ENCODE assay signal across 9 mouse cellular contexts in genomic region chr6:38687216-38687615, GRCm38 (mm10). TPM values are rescaled to one million over a fixed set of nuclear protein-coding genes. Genes with fewer than 3 reads are reported as not detected.
A peak's percentile ranks its signal among the peaks of the same experiment; 100 is the strongest.
DNase-seq lines count a peak whose midpoint lies in the region; ATAC-seq and TF ChIP-seq lines count a peak whose summit lies in the region.
"Had no signal": no experiment of that assay in that cellular context is flagged by ENCODE, and none has a peak within 500 bp of the region (broad histone marks: within the 10 kb centered on the region; RNA-seq: fewer than 3 reads in every experiment).

No protein-coding gene starts in this region.

- H3K27me3 ChIP-seq in liver, embryonic 12.5 days (replicated peaks), result no peaks in the 10 kb centered on the region
- no peaks in the 10 kb centered on the region for H3K27me3 ChIP-seq in hindbrain, embryonic 15.5 days
- H3K27me3 ChIP-seq in splenic B cell, adult 2 months (ENCODE audit: control insufficient read depth, insufficient read depth, low read length, poor library complexity, severe bottlenecking), result no peaks in the 10 kb centered on the region
- H3K27me3 ChIP-seq: lung, embryonic 15.5 days had no signal

- no peaks in the 10 kb centered on the region for H3K4me1 ChIP-seq in liver, embryonic 12.5 days
- no peaks in the 10 kb centered on the region; the same call in 1 of the 2 replicates for H3K4me1 ChIP-seq in bone marrow, adult 2 months (ENCODE audit: control insufficient read depth, insufficient read depth, low read length)
- H3K4me1 ChIP-seq in hindbrain, embryonic 15.5 days (replicated peaks), result no peaks in the 10 kb centered on the region

- peak; percentile 39 to 47 for DNase-seq in adrenal gland, adult 18-20 months (ENCODE audit: low spot score in 2 of 2)
- no peak for DNase-seq in adrenal gland, adult 2 months
- DNase-seq in liver, result peak; percentile 40
- DNase-seq in splenic B cell, adult 2 months (ENCODE audit: low read depth, low spot score), result peak; percentile 52
- no peak for DNase-seq in frontal cortex, postnatal 14 days (ENCODE audit: low spot score in 2 of 2)

- TF ChIP-seq CTCF in bone marrow, adult 2 months (IDR thresholded peaks at IDR 0.05; ENCODE audit: control insufficient read depth, insufficient read depth, low read length), result peak; percentile 60

- no peak for TF ChIP-seq POLR2A in bone marrow, adult 2 months (IDR thresholded peaks at IDR 0.05; ENCODE audit: borderline replicate concordance, control insufficient read depth, low read depth, low read length)

- H3K4me2 ChIP-seq in liver, embryonic 12.5 days, result no peak overlapping the region
- no peak overlapping the region for H3K4me2 ChIP-seq in hindbrain, embryonic 15.5 days
- H3K4me2 ChIP-seq: lung, embryonic 15.5 days had no signal

- no peak overlapping the region for H3K9ac ChIP-seq in liver, embryonic 12.5 days
- no peak overlapping the region for H3K9ac ChIP-seq in hindbrain, embryonic 15.5 days
- H3K9ac ChIP-seq: lung, embryonic 15.5 days had no signal

- no peak overlapping the region for H3K4me3 ChIP-seq in liver, embryonic 12.5 days
- no peak overlapping the region for H3K4me3 ChIP-seq in bone marrow, adult 2 months (replicated peaks; ENCODE audit: control insufficient read depth, low read depth, low read length)
- no peak overlapping the region for H3K4me3 ChIP-seq in hindbrain, embryonic 15.5 days
- H3K4me3 ChIP-seq: lung, embryonic 15.5 days had no signal

- no peak overlapping the region for H3K27ac ChIP-seq in liver, embryonic 12.5 days
- H3K27ac ChIP-seq in bone marrow, adult 2 months (ENCODE audit: control insufficient read depth, insufficient read depth, low read depth, low read length, poor library complexity), result no peak overlapping the region
- no peak overlapping the region for H3K27ac ChIP-seq in hindbrain, embryonic 15.5 days (replicated peaks)
- H3K27ac ChIP-seq: lung, embryonic 15.5 days had no signal

- no peak for ATAC-seq in liver, embryonic 12.5 days
- 0 out of 2 replicates have a peak, but pooled peaks have one; percentile 20 for ATAC-seq in hindbrain, embryonic 15.5 days (ENCODE audit: low FRiP score, low read depth)

- WGBS in liver, embryonic 12.5 days (ENCODE audit: insufficient replicate concordance), result 65% methylated on average over 11 of the region's 11 CpGs
- WGBS in bone marrow, adult 2 months, result 76% methylated on average over 11 of the region's 11 CpGs
- 66% methylated on average over 11 of the region's 11 CpGs for WGBS in hindbrain, embryonic 15.5 days

- H3K36me3 ChIP-seq in liver, embryonic 12.5 days, result peaks cover 57% of the 10 kb centered on the region
- 0 out of 2 replicates have a peak, but pooled peaks cover 3% of the 10 kb centered on the region for H3K36me3 ChIP-seq in hindbrain, embryonic 15.5 days
- H3K36me3 ChIP-seq in splenic B cell, adult 2 months (ENCODE audit: control insufficient read depth, insufficient read depth, low read length, poor library complexity, severe bottlenecking), result no peaks in the 10 kb centered on the region
- H3K36me3 ChIP-seq: lung, embryonic 15.5 days had no signal

- H3K9me3 ChIP-seq in liver, embryonic 12.5 days (replicated peaks), result no peaks in the 10 kb centered on the region
- no peaks in the 10 kb centered on the region for H3K9me3 ChIP-seq in hindbrain, embryonic 15.5 days
- H3K9me3 ChIP-seq: lung, embryonic 15.5 days had no signal

RNA-seq across cellular contexts. Expression of gene Clec2l, which starts 24.3 kb away (rescaled TPM):
- total RNA-seq in adrenal gland, adult 18-20 months (2021), result 1 to 10 TPM; 1.2 to 4.4 TPM
- 1 to 10 TPM; 1.6 to 3.4 TPM for total RNA-seq in adrenal gland, adult 2 months (2021)
- 4.3 and 6.4 TPM in 2 replicates for polyA plus RNA-seq in adrenal gland, adult 2 months (2012; rRNA removed)
- 0.11 and 0.12 TPM in 2 replicates for polyA plus RNA-seq in liver, embryonic 12.5 days (2016; fragmentation: Nextera tagmentation; extraction: Ambion mirVana)
- not detected in 2 replicates for polyA plus RNA-seq in bone marrow, adult 2 months (2011; ENCODE audit: insufficient read depth, insufficient read length, low replicate concordance, missing spikeins)
- polyA plus RNA-seq in hindbrain, embryonic 15.5 days (2015; fragmentation: Nextera tagmentation; extraction: Ambion mirVana), result 36.8 and 43.6 TPM in 2 replicates

RNA-seq across cellular contexts. Expression of gene Klrg2, which starts 50.2 kb away (rescaled TPM):
- total RNA-seq in adrenal gland, adult 18-20 months (2021), result 1 to 10 TPM; 3.7 to 3.8 TPM
- total RNA-seq in adrenal gland, adult 2 months (2021), result 1 to 10 TPM; 3.6 to 6.4 TPM
- 6.5 and 8.2 TPM in 2 replicates for polyA plus RNA-seq in adrenal gland, adult 2 months (2012; rRNA removed)
- polyA plus RNA-seq in liver, embryonic 12.5 days (2016; fragmentation: Nextera tagmentation; extraction: Ambion mirVana), result 0.06 and 0.10 TPM in 2 replicates
- not detected in 2 replicates for polyA plus RNA-seq in bone marrow, adult 2 months (2011; ENCODE audit: insufficient read depth, insufficient read length, low replicate concordance, missing spikeins)
- polyA plus RNA-seq in hindbrain, embryonic 15.5 days (2015; fragmentation: Nextera tagmentation; extraction: Ambion mirVana), result 0.08 and 0.21 TPM in 2 replicates

Comparison
In these comparisons a context has a peak if more than half of its experiments do, and no peak if none do; other contexts are left out.
1. DNase-seq: peak in adrenal gland, adult 18-20 months (2 of 2), liver (single experiment) and splenic B cell, adult 2 months (single experiment); none in adrenal gland, adult 2 months (single experiment) and frontal cortex, postnatal 14 days (0 of 2).